Mouse (Mus musculus) heart, embryonic 11.5 days (tissue): ENCODE data around the gene Cnppd1. TPM values are rescaled to one million over a fixed set of nuclear protein-coding genes. Genes with fewer than 3 reads are reported as not detected.

ENCODE experiments used
- ATAC-seq: fragments of 200-750 bp; cut with Nextera tagmentation; replicated peaks from 2 replicates; pipeline ENCODE4 v1.8.0; 2017; ENCODE audit warnings: moderate library complexity; ENCODE audit not compliant: insufficient number of reproducible peaks, low FRiP score, low TSS enrichment
- H3K27ac ChIP-seq: fragments of 300-500 bp; sonication (generic); 2 replicates; pipeline ENCODE4 v1.5.1; 2014; ENCODE audit warnings: mild to moderate bottlenecking, low read depth, low read length
- H3K27me3 ChIP-seq: fragments of 300-500 bp; sonication (generic); 2 replicates; pipeline ENCODE4 v1.6.1; 2014; ENCODE audit warnings: mild to moderate bottlenecking, low read length, mixed read lengths; ENCODE audit not compliant: control insufficient read depth, insufficient read depth
- H3K36me3 ChIP-seq: fragments of 300-500 bp; sonication (generic); 2 replicates; pipeline ENCODE4 v1.6.1; 2014; ENCODE audit warnings: mild to moderate bottlenecking, low read length, moderate library complexity, mixed read lengths; ENCODE audit not compliant: control insufficient read depth, insufficient read depth
- H3K4me1 ChIP-seq: fragments of 300-500 bp; sonication (generic); 2 replicates; pipeline ENCODE4 v1.6.1; 2014; ENCODE audit warnings: low read length; ENCODE audit not compliant: control insufficient read depth, insufficient read depth
- H3K4me2 ChIP-seq: fragments of 300-500 bp; sonication (generic); 2 replicates; pipeline ENCODE4 v1.6.1; 2014; ENCODE audit warnings: mild to moderate bottlenecking, moderate library complexity
- H3K4me3 ChIP-seq: fragments of 300-500 bp; sonication (generic); 2 replicates; pipeline ENCODE4 v1.5.1; 2014; ENCODE audit warnings: low read depth, low read length
- H3K9ac ChIP-seq: fragments of 300-500 bp; sonication (generic); 2 replicates; pipeline ENCODE4 v1.6.1; 2014; ENCODE audit warnings: mild to moderate bottlenecking, low read depth, low read length, moderate library complexity
- H3K9me3 ChIP-seq: fragments of 300-500 bp; sonication (generic); replicated peaks from 2 replicates; pipeline ENCODE4 v1.6.1; 2016; ENCODE audit warnings: low read length; ENCODE audit not compliant: control insufficient read depth
- WGBS: fragments of 180-500 bp; shearing (Covaris S2); extraction: QIAGEN DNeasy Blood & Tissue Kit; methylation state at CpG from one replicate; pipeline ENCODE4 v1.1.7; 2014; ENCODE audit not compliant: insufficient replicate concordance; 5-methylcytosine and 5-hydroxymethylcytosine counted together
- polyA plus RNA-seq: library from polyadenylated mRNA; unstranded; fragments of >200 nt; fragmentation: Nextera tagmentation; extraction: Ambion mirVana; gene quantifications from 2 replicates; pipeline ENCODE4 v1.2.1, GENCODE M21; 2014

The Cnppd1 gene
- polyA plus RNA-seq, 1 experiment from 2014 or later = 31.6 TPM

GRCm38 (mm10) chr1:75138448-75138847 is 4.1 kb downstream of the Cnppd1 start:
- Histone ChIP-seq H3K4me1 (peaks cover 10% of the 10 kb centered on the region; the same call in 1 of the 2 replicates), H3K36me3 (peaks cover 17% of the 10 kb centered on the region; the same call in 1 of the 2 replicates), H3K4me3 (no peak overlapping the region), H3K27ac (no peak overlapping the region), H3K27me3 (no peaks in the 10 kb centered on the region), H3K4me2 (no peak overlapping the region), H3K9me3 (no peaks in the 10 kb centered on the region), H3K9ac (no peak overlapping the region)
- 72% methylated on average over 2 of the region's 2 CpGs for WGBS
- no peak for ATAC-seq

GRCm38 (mm10) chr1:75136730-75137129 is 5.8 kb downstream of the Cnppd1 start:
- Histone ChIP-seq H3K27me3 (no peaks in the 10 kb centered on the region), H3K9ac (no peak overlapping the region), H3K4me1 (peaks cover 6% of the 10 kb centered on the region; the same call in 1 of the 2 replicates), H3K9me3 (no peaks in the 10 kb centered on the region), H3K27ac (peak overlapping the region; percentile 22), H3K4me3 (no peak overlapping the region), H3K36me3 (peaks cover 17% of the 10 kb centered on the region; the same call in 1 of the 2 replicates), H3K4me2 (no peak overlapping the region)
- peak; percentile 72; the same call in 1 of the 2 replicates for ATAC-seq
- WGBS = 25% methylated on average over 3 of the region's 3 CpGs

GRCm38 (mm10) chr1:75136293-75136692 is 6.2 kb downstream of the Cnppd1 start:
- Histone ChIP-seq H3K27ac (peak overlapping the region; percentile 22), H3K4me2 (no peak overlapping the region; the same call in 1 of the 2 replicates), H3K27me3 (no peaks in the 10 kb centered on the region), H3K36me3 (peaks cover 17% of the 10 kb centered on the region; the same call in 1 of the 2 replicates), H3K4me1 (peaks cover 6% of the 10 kb centered on the region; the same call in 1 of the 2 replicates), H3K4me3 (no peak overlapping the region), H3K9me3 (no peaks in the 10 kb centered on the region), H3K9ac (no peak overlapping the region)
- WGBS = 56% methylated on average over 6 of the region's 6 CpGs
- no peak for ATAC-seq

GRCm38 (mm10) chr1:75133421-75134207 is 8.9 kb downstream of the Cnppd1 start, which contains the start of gene Slc23a3:
Gene Slc23a3, minus strand, starts transcription at chr1:75133890.
- Histone ChIP-seq H3K27ac (no peak within 1 kb of the TSS), H3K4me2 (no peak within 1 kb of the TSS), H3K4me1 (no peaks in the 10 kb centered on the region), H3K4me3 (no peak within 1 kb of the TSS), H3K27me3 (peaks cover 3% of the 10 kb centered on the region; the same call in 1 of the 2 replicates), H3K9ac (no peak within 1 kb of the TSS), H3K9me3 (no peaks in the 10 kb centered on the region), H3K36me3 (peaks cover 10% of the 10 kb centered on the region; the same call in 1 of the 2 replicates)
- no peak for ATAC-seq
- WGBS = 61% methylated on average over 12 of the region's 12 CpGs

GRCm38 (mm10) chr1:75128641-75129040 is 13.9 kb downstream of the Cnppd1 start:
- H3K27ac ChIP-seq = no peak overlapping the region
- ATAC-seq = no peak
- H3K4me2 ChIP-seq = no peak overlapping the region
- peaks cover 6% of the 10 kb centered on the region; the same call in 1 of the 2 replicates for H3K4me1 ChIP-seq
- peaks cover 3% of the 10 kb centered on the region; the same call in 1 of the 2 replicates for H3K27me3 ChIP-seq
- 80% methylated on average over 3 of the region's 3 CpGs for WGBS
- H3K36me3 ChIP-seq = no peaks in the 10 kb centered on the region
- no peak overlapping the region for H3K4me3 ChIP-seq
- no peak overlapping the region for H3K9ac ChIP-seq
- no peaks in the 10 kb centered on the region for H3K9me3 ChIP-seq

GRCm38 (mm10) chr1:75125418-75125817 is 17.1 kb downstream of the Cnppd1 start:
- peak overlapping the region; percentile 80; the same call in 1 of the 2 replicates for H3K9ac ChIP-seq
- H3K36me3 ChIP-seq = no peaks in the 10 kb centered on the region
- peak overlapping the region; percentile 63 for H3K4me2 ChIP-seq
- H3K4me3 ChIP-seq = peak overlapping the region; percentile 70
- peaks cover 3% of the 10 kb centered on the region; the same call in 1 of the 2 replicates for H3K27me3 ChIP-seq
- H3K9me3 ChIP-seq = no peaks in the 10 kb centered on the region
- no peak for ATAC-seq
- peak overlapping the region; percentile 96 for H3K27ac ChIP-seq
- peaks cover 6% of the 10 kb centered on the region; the same call in 1 of the 2 replicates for H3K4me1 ChIP-seq
- WGBS = 36% methylated on average over 5 of the region's 5 CpGs

- H3K9me3 ChIP-seq = no peaks in the 10 kb centered on the region
- H3K9ac ChIP-seq = peak within 1 kb of the TSS; percentile 80
- WGBS = 2% methylated on average over 56 of the region's 56 CpGs
- H3K27ac ChIP-seq = peak within 1 kb of the TSS; percentile 96
- H3K4me2 ChIP-seq = peak within 1 kb of the TSS; percentile 63
- H3K36me3 ChIP-seq = no peaks in the 10 kb centered on the region
- peak within 1 kb of the TSS; percentile 70 for H3K4me3 ChIP-seq
- peaks cover 6% of the 10 kb centered on the region; the same call in 1 of the 2 replicates for H3K4me1 ChIP-seq
- peak; percentile 94 for ATAC-seq
- peaks cover 3% of the 10 kb centered on the region; the same call in 1 of the 2 replicates for H3K27me3 ChIP-seq
These were observed 17.9 kb downstream of the Cnppd1 start, which contains the start of gene Nhej1 for GRCm38 (mm10) chr1:75124346-75125321. Gene Nhej1, minus strand, starts transcription at chr1:75125200.

- Histone ChIP-seq H3K27ac (no peak overlapping the region), H3K27me3 (no peaks in the 10 kb centered on the region)
- WGBS = 75% methylated on average over 3 of the region's 3 CpGs
These were observed 20.3 kb downstream of the Cnppd1 start for GRCm38 (mm10) chr1:75122211-75122610.

More at GRCm38 (mm10) chr1:75122211-75122610, 20.3 kb downstream of the Cnppd1 start:
- H3K4me3 ChIP-seq = no peak overlapping the region
- H3K36me3 ChIP-seq = no peaks in the 10 kb centered on the region
- ATAC-seq = no peak
- H3K4me1 ChIP-seq = peaks cover 6% of the 10 kb centered on the region; the same call in 1 of the 2 replicates
- no peak overlapping the region for H3K9ac ChIP-seq
- no peak overlapping the region for H3K4me2 ChIP-seq
- H3K9me3 ChIP-seq = no peaks in the 10 kb centered on the region
